Mouse (Mus musculus) adrenal gland, postnatal 14 days (tissue): ENCODE measurements around the gene Fignl2. TPM values are rescaled to one million over a fixed set of nuclear protein-coding genes. Genes with fewer than 3 reads are reported as not detected.
A peak's percentile ranks its signal among the peaks of the same experiment; 100 is the strongest.

ENCODE experiments used
- DNase-seq: peaks from one replicate; pipeline ENCODE4 v3.0.0; 2021; ENCODE audit warnings: mixed read lengths
- total RNA-seq: library from RNA; stranded (reverse); gene quantifications from 2 replicates; pipeline ENCODE4 v1.2.3, GENCODE M21; 2021

Gene Fignl2
- total RNA-seq, 1 experiment from 2014 or later = 7.9 TPM

- DNase-seq = no peak
Observed at GRCm38 (mm10) chr15:101011352-101011751, 67.0 kb downstream of the Fignl2 start.

GRCm38 (mm10) chr15:101008386-101009010 is 69.9 kb downstream of the Fignl2 start:
- DNase-seq = no peak

- no peak for DNase-seq
Observed at GRCm38 (mm10) chr15:101007236-101007635, 71.1 kb downstream of the Fignl2 start.

GRCm38 (mm10) chr15:101006251-101007040 is 71.9 kb downstream of the Fignl2 start:
- DNase-seq = peak; percentile 80

- DNase-seq = no peak
Observed at GRCm38 (mm10) chr15:101005717-101006116, 72.7 kb downstream of the Fignl2 start.

- no peak for DNase-seq
Observed at GRCm38 (mm10) chr15:101004538-101004937, 73.8 kb downstream of the Fignl2 start.

GRCm38 (mm10) chr15:101002466-101002865 is 75.9 kb downstream of the Fignl2 start:
- no peak for DNase-seq

GRCm38 (mm10) chr15:101001685-101002084 is 76.7 kb downstream of the Fignl2 start:
- no peak for DNase-seq

Other genes with a start within 250 kb of the Fignl2 start
- gene Scn8a, start 208.7 kb downstream of the Fignl2 start, total RNA-seq = 4.2 and 4.7 TPM in 2 replicates
- 0.49 TPM in 1 of 2 replicates, not detected in the other for gene Gm47841, start 31.2 kb downstream of the Fignl2 start, total RNA-seq
- gene Ankrd33, start 37.2 kb upstream of the Fignl2 start, total RNA-seq = not detected in 2 replicates
- 16.7 and 20.7 TPM in 2 replicates for gene Acvrl1, start 50.0 kb upstream of the Fignl2 start, total RNA-seq
- 9.0 and 11.2 TPM in 2 replicates for gene Acvr1b, start 95.5 kb upstream of the Fignl2 start, total RNA-seq
- gene Grasp, start 145.6 kb upstream of the Fignl2 start, total RNA-seq = 20.7 and 29.7 TPM in 2 replicates
- 357 and 680 TPM in 2 replicates for gene Nr4a1, start 175.7 kb upstream of the Fignl2 start, total RNA-seq
- 64.4 and 97.1 TPM in 2 replicates for gene Atg101, start 205.7 kb upstream of the Fignl2 start, total RNA-seq
- gene 6030408B16Rik, start 214.6 kb upstream of the Fignl2 start, total RNA-seq = 2.1 and 2.4 TPM in 2 replicates